In genomic region chr15:99265679-99266078, GRCm38 (mm10) we compare ENCODE assay signal across 9 mouse cellular contexts. TPM values are rescaled to one million over a fixed set of nuclear protein-coding genes. Genes with fewer than 3 reads are reported as not detected.
DNase-seq lines count a peak whose midpoint lies in the region; ATAC-seq lines count a peak whose summit lies in the region.
"Had no signal": no experiment of that assay in that cellular context is flagged by ENCODE, and none has a peak within 500 bp of the region (broad histone marks: within the 10 kb centered on the region; RNA-seq: fewer than 3 reads in every experiment).

No protein-coding gene starts in this region.

- H3K27me3 ChIP-seq in neural tube, embryonic 15.5 days (replicated peaks): no peaks in the 10 kb centered on the region
- H3K27me3 ChIP-seq in forebrain, embryonic 12.5 days: no peaks in the 10 kb centered on the region
- H3K27me3 ChIP-seq: embryonic facial prominence, embryonic 12.5 days had no signal

- H3K9me3 ChIP-seq in neural tube, embryonic 15.5 days (replicated peaks): no peaks in the 10 kb centered on the region
- no peaks in the 10 kb centered on the region for H3K9me3 ChIP-seq in forebrain, embryonic 12.5 days
- H3K9me3 ChIP-seq: embryonic facial prominence, embryonic 12.5 days had no signal

- no peaks in the 10 kb centered on the region for H3K36me3 ChIP-seq in neural tube, embryonic 15.5 days
- no peaks in the 10 kb centered on the region for H3K36me3 ChIP-seq in forebrain, embryonic 12.5 days (replicated peaks)
- H3K36me3 ChIP-seq: embryonic facial prominence, embryonic 12.5 days had no signal

- H3K27ac ChIP-seq in neural tube, embryonic 15.5 days (replicated peaks): no peak overlapping the region
- H3K27ac ChIP-seq in forebrain, embryonic 12.5 days: no peak overlapping the region
- H3K27ac ChIP-seq: embryonic facial prominence, embryonic 12.5 days had no signal

- H3K4me3 ChIP-seq in neural tube, embryonic 15.5 days (replicated peaks): no peak overlapping the region
- no peak overlapping the region for H3K4me3 ChIP-seq in forebrain, embryonic 12.5 days (replicated peaks)
- H3K4me3 ChIP-seq: embryonic facial prominence, embryonic 12.5 days had no signal

- no peak overlapping the region for H3K4me2 ChIP-seq in neural tube, embryonic 15.5 days
- H3K4me2 ChIP-seq in forebrain, embryonic 12.5 days: no peak overlapping the region
- H3K4me2 ChIP-seq: embryonic facial prominence, embryonic 12.5 days had no signal

- no peaks in the 10 kb centered on the region for H3K4me1 ChIP-seq in neural tube, embryonic 15.5 days
- no peaks in the 10 kb centered on the region for H3K4me1 ChIP-seq in forebrain, embryonic 12.5 days
- H3K4me1 ChIP-seq: embryonic facial prominence, embryonic 12.5 days had no signal

- 21% methylated on average over 4 of the region's 4 CpGs for WGBS in neural tube, embryonic 15.5 days
- 18% methylated on average over 4 of the region's 4 CpGs for WGBS in forebrain, embryonic 12.5 days

- peak; percentile 54 for DNase-seq in neural tube, embryonic 10.5 days (ENCODE audit: extremely low spot score, low spot score)
- DNase-seq in c-Kit-positive CD71-positive TER-119-negative erythroid progenitor cells, embryonic 14.5 days (ENCODE audit: low read depth): peak; percentile 67
- peak; percentile 49 to 81 for DNase-seq in layer of hippocampus, postnatal 14 days (ENCODE audit: low spot score in 2 of 2)
- DNase-seq in lung, postnatal 4 days: peak; percentile 65 to 81
- DNase-seq in spleen, postnatal 36 days (ENCODE audit: low spot score in 2 of 2): peak; percentile 63 to 72

- no peak overlapping the region for H3K9ac ChIP-seq in neural tube, embryonic 15.5 days (replicated peaks)
- H3K9ac ChIP-seq in forebrain, embryonic 12.5 days: no peak overlapping the region
- H3K9ac ChIP-seq: embryonic facial prominence, embryonic 12.5 days had no signal

- ATAC-seq in neural tube, embryonic 15.5 days (ENCODE audit: low FRiP score): no peak
- peak; percentile 30; the same call in 1 of the 2 replicates for ATAC-seq in forebrain, embryonic 12.5 days (ENCODE audit: low FRiP score)
- ATAC-seq in hematopoietic stem cell, adult 5-6 weeks (replicated peaks in 1 of 2; ENCODE audit: insufficient read depth in 1 of 2, low FRiP score in 2 of 2, low TSS enrichment in 1 of 2, low read depth in 1 of 2, poor library complexity in 2 of 2, severe bottlenecking in 2 of 2): peak; percentile 73 to 87

RNA-seq across cellular contexts. Expression of gene Mcrs1, which starts 13.9 kb away (rescaled TPM):
- 185 and 190 TPM in 2 replicates for polyA plus RNA-seq in neural tube, embryonic 15.5 days (2015; fragmentation: Nextera tagmentation; extraction: Ambion mirVana)
- polyA plus RNA-seq in forebrain, embryonic 12.5 days (2016; fragmentation: Nextera tagmentation; extraction: Ambion mirVana): 185 and 188 TPM in 2 replicates
- 46.5 and 58.8 TPM in 2 replicates for total RNA-seq in hematopoietic stem cell, adult 5-6 weeks (2017)
- 10 to 100 TPM; 80.1 to 84.3 TPM for total RNA-seq in layer of hippocampus, postnatal 14 days (2021)

RNA-seq across cellular contexts. Expression of gene Prpf40b, which starts 29.2 kb away (rescaled TPM):
- polyA plus RNA-seq in neural tube, embryonic 15.5 days (2015; fragmentation: Nextera tagmentation; extraction: Ambion mirVana): 95.7 and 111 TPM in 2 replicates
- polyA plus RNA-seq in forebrain, embryonic 12.5 days (2016; fragmentation: Nextera tagmentation; extraction: Ambion mirVana): 86.9 and 88.2 TPM in 2 replicates
- total RNA-seq in hematopoietic stem cell, adult 5-6 weeks (2017): 16.4 and 22.0 TPM in 2 replicates
- total RNA-seq in layer of hippocampus, postnatal 14 days (2021): 100 to 1,000 TPM in 1 of 2 experiments, 10 to 100 TPM in 1; 92.8 to 103 TPM

RNA-seq across cellular contexts. Expression of gene Fam186b, which starts 30.0 kb away (rescaled TPM):
- 0.73 and 0.97 TPM in 2 replicates for polyA plus RNA-seq in neural tube, embryonic 15.5 days (2015; fragmentation: Nextera tagmentation; extraction: Ambion mirVana)
- polyA plus RNA-seq in forebrain, embryonic 12.5 days (2016; fragmentation: Nextera tagmentation; extraction: Ambion mirVana): 0.18 and 0.19 TPM in 2 replicates
- total RNA-seq in hematopoietic stem cell, adult 5-6 weeks (2017): 0.05 TPM in 1 of 2 replicates, not detected in the other
- 1 to 10 TPM; 1.5 to 1.7 TPM for total RNA-seq in layer of hippocampus, postnatal 14 days (2021)

RNA-seq across cellular contexts. Expression of gene Kcnh3, which starts 41.0 kb away (rescaled TPM):
- polyA plus RNA-seq in neural tube, embryonic 15.5 days (2015; fragmentation: Nextera tagmentation; extraction: Ambion mirVana): 0.46 and 1.6 TPM in 2 replicates
- 0.60 and 0.83 TPM in 2 replicates for polyA plus RNA-seq in forebrain, embryonic 12.5 days (2016; fragmentation: Nextera tagmentation; extraction: Ambion mirVana)
- total RNA-seq in hematopoietic stem cell, adult 5-6 weeks (2017): not detected in 2 replicates
- 10 to 100 TPM; 71.6 to 78.7 TPM for total RNA-seq in layer of hippocampus, postnatal 14 days (2021)
